ENCODE assay signal across 14 mouse cellular contexts in genomic region chr10:78285959-78286358, GRCm38 (mm10). TPM values are rescaled to one million over a fixed set of nuclear protein-coding genes. Genes with fewer than 3 reads are reported as not detected.
DNase-seq lines count a peak whose midpoint lies in the region.
"Had no signal": no experiment of that assay in that cellular context is flagged by ENCODE, and none has a peak within 500 bp of the region (broad histone marks: within the 10 kb centered on the region; RNA-seq: fewer than 3 reads in every experiment).

No protein-coding gene starts in this region.

- peak; percentile 23 to 45 for DNase-seq in layer of hippocampus, postnatal 10 days (ENCODE audit: low spot score in 2 of 2)
- DNase-seq in layer of hippocampus, postnatal 25 days (ENCODE audit: extremely low spot score in 1 of 2, low spot score in 1 of 2), result no peak
- DNase-seq in right cerebral cortex, postnatal 10 days (ENCODE audit: low spot score in 2 of 2), result peak; percentile 63 to 69
- no peak for DNase-seq in right cerebral cortex, postnatal 36 days (ENCODE audit: low spot score in 2 of 2)
- DNase-seq: adrenal gland, adult 2 months; adrenal gland, postnatal 10 days; adrenal gland, postnatal 25 days; cerebellum, adult 11 months; cerebellum, adult 18-20 months; cerebellum, adult 8-10 months; cerebellum, adult 9-11 months; cerebellum, postnatal 14 days; cerebellum, postnatal 36 days; embryo, embryonic 11 days had no signal

RNA-seq across cellular contexts. Expression of gene Trappc10, which starts 41.5 kb away (rescaled TPM):
- total RNA-seq in layer of hippocampus, postnatal 10 days (2021), result 10 to 100 TPM; 74.0 to 78.5 TPM
- total RNA-seq in layer of hippocampus, postnatal 25 days (2021), result 10 to 100 TPM; 79.5 to 80.8 TPM

Comparison
In these comparisons a context has a peak if more than half of its experiments do, and no peak if none do; other contexts are left out.
1. DNase-seq: peak in layer of hippocampus, postnatal 10 days (2 of 2) and right cerebral cortex, postnatal 10 days (2 of 2); none in layer of hippocampus, postnatal 25 days (0 of 2) and right cerebral cortex, postnatal 36 days (0 of 2).